Mouse (Mus musculus) E14TG2a.4 (cell line): ENCODE results near the gene Col6a5.

Experiments used
- H3K27me3 ChIP-seq: 2 replicates; pipeline ENCODE4 v1.6.1; 2014; ENCODE audit warnings: low read length, control low read depth; ENCODE audit not compliant: insufficient read depth
- H3K36me3 ChIP-seq: 2 replicates; pipeline ENCODE4 v1.6.1; 2014; ENCODE audit warnings: low read length, control low read depth; ENCODE audit not compliant: insufficient read depth
- H3K4me1 ChIP-seq: replicated peaks from 2 replicates; pipeline ENCODE4 v1.6.1; 2014; ENCODE audit warnings: low read depth, low read length, control low read depth
- H3K4me3 ChIP-seq: replicated peaks from 2 replicates; pipeline ENCODE4 v1.5.1; 2014; ENCODE audit warnings: mild to moderate bottlenecking, low read length
- H3K9me3 ChIP-seq: 2 replicates; pipeline ENCODE4 v1.6.1; 2014; ENCODE audit warnings: low read length, control low read depth
- CTCF ChIP-seq: conservative IDR thresholded peaks from 2 replicates; pipeline ENCODE4 v1.5.1; 2014; ENCODE audit warnings: low read length
- NANOG ChIP-seq: IDR thresholded peaks from 2 replicates; pipeline ENCODE4 v1.6.1; 2014; ENCODE audit warnings: borderline replicate concordance, low read length, mixed read lengths
- POU5F1 ChIP-seq: IDR thresholded peaks from 2 replicates; pipeline ENCODE4 v1.6.1; 2014; ENCODE audit warnings: low read length, borderline replicate concordance

Gene Col6a5

GRCm38 (mm10) chr9:105884656-105885430 lies 75.6 kb downstream of the Col6a5 start:
- Histone ChIP-seq H3K27me3 (no peaks in the 10 kb centered on the region), H3K9me3 (no peaks in the 10 kb centered on the region), H3K36me3 (peaks cover 5% of the 10 kb centered on the region; the same call in 1 of the 2 replicates), H3K4me3 (peak overlapping the region; percentile 57), H3K4me1 (peaks cover 27% of the 10 kb centered on the region)
- TF ChIP-seq NANOG: no peak
- TF ChIP-seq CTCF: no peak

- no peak for TF ChIP-seq NANOG
- TF ChIP-seq CTCF: no peak
- TF ChIP-seq POU5F1: no peak
- no peaks in the 10 kb centered on the region for H3K9me3 ChIP-seq
Measured at GRCm38 (mm10) chr9:105880743-105881142, 79.7 kb downstream of the Col6a5 start.

GRCm38 (mm10) chr9:105878365-105879108 lies 81.9 kb downstream of the Col6a5 start:
- H3K4me1 ChIP-seq: peaks cover 35% of the 10 kb centered on the region
- H3K9me3 ChIP-seq: no peaks in the 10 kb centered on the region
- H3K27me3 ChIP-seq: no peaks in the 10 kb centered on the region
- TF ChIP-seq POU5F1: peak; percentile 31; the same call in 1 of the 2 replicates
- 0 out of 2 replicates have a peak, but pooled peaks have one; percentile 18 for TF ChIP-seq NANOG
- no peak for TF ChIP-seq CTCF
- no peak overlapping the region for H3K4me3 ChIP-seq
- H3K36me3 ChIP-seq: peaks cover 5% of the 10 kb centered on the region; the same call in 1 of the 2 replicates

More at GRCm38 (mm10) chr9:105880743-105881142, 79.7 kb downstream of the Col6a5 start:
- Histone ChIP-seq H3K36me3 (peaks cover 5% of the 10 kb centered on the region; the same call in 1 of the 2 replicates), H3K27me3 (no peaks in the 10 kb centered on the region), H3K4me3 (no peak overlapping the region), H3K4me1 (peaks cover 51% of the 10 kb centered on the region)

DNA sequence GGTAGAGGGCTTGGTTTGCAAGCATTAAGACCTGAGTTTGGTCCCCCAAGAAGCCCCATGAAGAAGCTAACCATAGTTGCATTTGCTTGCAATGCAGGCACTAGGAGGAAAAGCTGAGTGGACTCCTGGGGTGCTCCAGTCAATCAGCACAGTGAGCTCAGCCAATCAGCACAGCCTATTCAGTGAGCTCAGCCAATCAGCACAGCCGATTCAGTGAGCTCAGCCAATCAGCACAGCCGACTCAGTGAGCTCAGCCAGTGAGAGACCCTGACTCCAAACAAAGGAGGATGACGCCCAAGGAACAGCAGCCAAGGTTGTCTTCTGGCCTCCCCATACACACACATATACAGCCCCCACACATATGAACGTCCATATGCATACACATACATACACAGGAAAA lies 84.3 kb downstream of the Col6a5 start:
- Histone ChIP-seq H3K9me3 (no peaks in the 10 kb centered on the region), H3K4me1 (peaks cover 38% of the 10 kb centered on the region), H3K27me3 (no peaks in the 10 kb centered on the region), H3K4me3 (no peak overlapping the region), H3K36me3 (no peaks in the 10 kb centered on the region)
- TF ChIP-seq CTCF (no peak), POU5F1 (no peak), NANOG (no peak)

DNA sequence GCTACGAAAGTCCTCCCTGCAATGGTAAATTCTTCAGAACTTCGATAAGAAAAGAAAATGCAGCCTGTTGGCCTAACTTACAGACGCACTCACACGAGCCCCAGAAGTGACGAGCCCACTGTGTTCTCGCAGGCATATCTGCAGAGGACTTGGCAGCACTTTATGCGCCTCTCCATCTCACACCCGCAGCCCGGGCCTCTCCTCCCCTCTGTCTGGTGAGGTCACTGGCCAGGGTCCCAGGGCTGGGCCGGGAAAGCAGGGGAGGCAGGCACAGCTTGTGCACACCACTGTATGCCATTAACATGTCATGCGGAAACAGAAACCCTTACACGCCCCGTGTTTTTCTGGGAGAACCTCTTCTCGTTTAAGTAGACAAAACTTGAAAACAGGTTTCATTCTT lies 88.8 kb downstream of the Col6a5 start:
- Histone ChIP-seq H3K9me3 (no peaks in the 10 kb centered on the region), H3K4me1 (peaks cover 7% of the 10 kb centered on the region; the same call in 1 of the 2 replicates), H3K36me3 (no peaks in the 10 kb centered on the region), H3K4me3 (no peak overlapping the region), H3K27me3 (peaks cover 2% of the 10 kb centered on the region; the same call in 1 of the 2 replicates)
- TF ChIP-seq POU5F1: no peak
- TF ChIP-seq CTCF: no peak
- TF ChIP-seq NANOG: no peak

- H3K4me3 ChIP-seq: no peak overlapping the region
- TF ChIP-seq NANOG (no peak), CTCF (peak; percentile 59)
- no peaks in the 10 kb centered on the region for H3K27me3 ChIP-seq
- 0 out of 2 replicates have a peak, but pooled peaks cover 8% of the 10 kb centered on the region for H3K9me3 ChIP-seq
- H3K36me3 ChIP-seq: no peaks in the 10 kb centered on the region
- peaks cover 9% of the 10 kb centered on the region for H3K4me1 ChIP-seq
Measured at GRCm38 (mm10) chr9:105857773-105858172, 102.7 kb downstream of the Col6a5 start.

- TF ChIP-seq CTCF: no peak
- no peak for TF ChIP-seq POU5F1
- TF ChIP-seq NANOG: no peak
- Histone ChIP-seq H3K4me3 (no peak overlapping the region), H3K27me3 (no peaks in the 10 kb centered on the region), H3K36me3 (no peaks in the 10 kb centered on the region), H3K4me1 (no peaks in the 10 kb centered on the region), H3K9me3 (0 out of 2 replicates have a peak, but pooled peaks cover 13% of the 10 kb centered on the region)
Measured at GRCm38 (mm10) chr9:105852778-105853065, 107.7 kb downstream of the Col6a5 start.

GRCm38 (mm10) chr9:105852015-105852777 lies 108.2 kb downstream of the Col6a5 start:
- Histone ChIP-seq H3K9me3 (0 out of 2 replicates have a peak, but pooled peaks cover 13% of the 10 kb centered on the region), H3K4me1 (no peaks in the 10 kb centered on the region), H3K36me3 (no peaks in the 10 kb centered on the region), H3K4me3 (no peak overlapping the region), H3K27me3 (no peaks in the 10 kb centered on the region)
- no peak for TF ChIP-seq NANOG
- no peak for TF ChIP-seq CTCF
- TF ChIP-seq POU5F1: no peak
